Mouse (Mus musculus) brain, embryonic 14.5 days (tissue): ENCODE measurements at regions not wholly inside any gene's neighbourhood (a gene's known extent, or its start where the extent isn't known, plus 50 kb on each side); places are given as distances from the start of the nearest gene placed in this dataset.

Experiments used
- CTCF ChIP-seq: fragments of 200-500 bp; IDR thresholded peaks from 2 replicates; pipeline ENCODE4 v1.5.1; 2012; ENCODE audit warnings: inconsistent platforms, mild to moderate bottlenecking, moderate library complexity, borderline replicate concordance; ENCODE audit not compliant: insufficient read depth, insufficient read length; ENCODE audit errors: extremely low read depth
- POLR2A ChIP-seq: fragments of 200-500 bp; IDR thresholded peaks from 2 replicates; pipeline ENCODE4 v1.6.1; 2012; ENCODE audit warnings: mild to moderate bottlenecking, inconsistent platforms, borderline replicate concordance; ENCODE audit not compliant: poor library complexity, insufficient read depth, insufficient read length, severe bottlenecking; ENCODE audit errors: extremely low read depth

DNA sequence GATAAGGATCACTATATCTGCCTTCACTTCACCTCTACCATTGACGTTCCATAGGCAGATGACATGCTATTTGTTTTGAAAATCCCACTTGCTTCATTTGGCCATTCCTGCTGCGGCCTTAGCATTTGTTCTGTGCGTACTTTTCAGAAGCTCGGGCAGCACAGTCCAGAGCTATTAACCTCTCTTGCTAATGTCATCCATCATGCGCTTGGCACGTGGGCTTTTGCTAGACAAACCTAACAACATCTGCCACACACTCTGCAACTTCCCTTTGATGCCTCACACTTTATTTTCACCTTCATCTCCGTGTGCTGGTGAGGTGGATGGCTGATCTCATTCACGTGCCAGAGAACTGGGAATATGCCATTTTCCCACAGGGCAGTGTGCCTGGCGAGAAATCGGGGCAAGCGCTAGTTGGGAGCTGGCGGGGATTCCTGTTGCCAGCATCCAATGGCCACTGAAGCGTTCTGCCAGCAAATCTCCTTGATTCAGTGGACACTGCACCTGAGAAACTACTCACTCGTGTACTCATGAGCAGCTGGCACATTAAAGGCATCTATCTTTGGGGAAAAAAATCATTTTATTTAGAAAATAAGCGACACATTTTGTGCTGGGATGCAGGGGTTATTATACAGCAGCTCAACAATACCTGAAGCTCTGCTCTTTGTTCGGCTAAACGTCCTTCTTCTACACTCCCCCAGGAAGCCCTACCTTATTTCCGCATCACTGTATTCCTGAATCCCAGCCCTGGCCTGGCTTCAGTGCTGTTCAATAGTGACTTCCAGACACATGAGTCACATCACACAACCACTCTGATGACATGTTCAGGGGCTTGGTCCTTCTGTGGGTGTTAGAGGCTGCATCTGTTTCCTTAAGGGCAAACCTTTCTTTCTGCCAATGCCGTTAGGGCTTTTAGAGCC lies 279.4 kb upstream of the Pard3b start:
- no peak for TF ChIP-seq POLR2A
- TF ChIP-seq CTCF: no peak
